Mouse (Mus musculus) hindbrain, embryonic 14.5 days (tissue): ENCODE data around the gene Asb12. TPM values are rescaled to one million over a fixed set of nuclear protein-coding genes. Genes with fewer than 3 reads are reported as not detected.

ENCODE experiments used
- ATAC-seq: fragments of 200-750 bp; cut with Nextera tagmentation; 2 replicates; pipeline ENCODE4 v1.8.0; 2017; ENCODE audit warnings: moderate number of reproducible peaks, mild to moderate bottlenecking, moderate TSS enrichment, moderate library complexity; ENCODE audit not compliant: low FRiP score
- DNase-seq: peaks from one replicate; pipeline ENCODE4 v3.0.0-alpha.2; 2015; ENCODE audit warnings: low spot score
- H3K27ac ChIP-seq: fragments of 300-500 bp; sonication (generic); 2 replicates; pipeline ENCODE4 v1.5.1; 2014; ENCODE audit warnings: mild to moderate bottlenecking, moderate library complexity
- H3K27me3 ChIP-seq: fragments of 300-500 bp; sonication (generic); 2 replicates; pipeline ENCODE4 v1.6.1; 2014; ENCODE audit warnings: mild to moderate bottlenecking, low read length, mixed read lengths; ENCODE audit not compliant: control insufficient read depth, insufficient read depth
- H3K36me3 ChIP-seq: fragments of 300-500 bp; sonication (generic); replicated peaks from 2 replicates; pipeline ENCODE4 v1.6.1; 2014; ENCODE audit not compliant: control insufficient read depth, insufficient read depth
- H3K4me1 ChIP-seq: fragments of 300-500 bp; sonication (generic); replicated peaks from 2 replicates; pipeline ENCODE4 v1.6.1; 2014; ENCODE audit warnings: antibody characterized with exemption, low read length, mixed read lengths; ENCODE audit not compliant: control insufficient read depth, insufficient read depth
- H3K4me2 ChIP-seq: fragments of 300-500 bp; sonication (generic); replicated peaks from 2 replicates; pipeline ENCODE4 v1.6.1; 2014; ENCODE audit warnings: mild to moderate bottlenecking, moderate library complexity
- H3K4me3 ChIP-seq: fragments of 300-500 bp; sonication (generic); replicated peaks from 2 replicates; pipeline ENCODE4 v1.5.1; 2014; ENCODE audit warnings: mild to moderate bottlenecking, low read length
- H3K9ac ChIP-seq: fragments of 300-500 bp; sonication (generic); 2 replicates; pipeline ENCODE4 v1.6.1; 2014
- H3K9me3 ChIP-seq: fragments of 300-500 bp; sonication (generic); 2 replicates; pipeline ENCODE4 v1.6.1; 2016; ENCODE audit warnings: low read length; ENCODE audit not compliant: control insufficient read depth
- WGBS: fragments of 180-500 bp; shearing (Covaris S2); extraction: QIAGEN DNeasy Blood & Tissue Kit; methylation state at CpG from one replicate; pipeline ENCODE4 v1.1.7; 2014; 5-methylcytosine and 5-hydroxymethylcytosine counted together
- polyA plus RNA-seq: library from polyadenylated mRNA; unstranded; fragments of >200 nt; fragmentation: Nextera tagmentation; extraction: Ambion mirVana; gene quantifications from 2 replicates; pipeline ENCODE4 v1.2.1, GENCODE M21; 2014

Asb12 gene
- polyA plus RNA-seq, 1 experiment from 2014 or later, result 0.15 TPM

- no peaks in the 10 kb centered on the region for H3K27me3 ChIP-seq
- peak overlapping the region; percentile 61 for H3K4me3 ChIP-seq
- H3K9me3 ChIP-seq, result no peaks in the 10 kb centered on the region
- H3K27ac ChIP-seq, result peak overlapping the region; percentile 83
- ATAC-seq (peak; percentile 89), DNase-seq (peak; percentile 43)
- WGBS, result 21% methylated on average over 38 of the region's 42 CpGs
- H3K4me1 ChIP-seq, result peaks cover 17% of the 10 kb centered on the region; the same call in 1 of the 2 replicates
- H3K4me2 ChIP-seq, result peak overlapping the region; percentile 65
- H3K9ac ChIP-seq, result peak overlapping the region; percentile 75
- no peaks in the 10 kb centered on the region for H3K36me3 ChIP-seq
Measured at GRCm38 (mm10) chrX:95443898-95444775, 113.7 kb downstream of the Asb12 start.

- Histone ChIP-seq H3K9ac (peak overlapping the region; percentile 75), H3K4me2 (peak overlapping the region; percentile 65), H3K4me1 (peaks cover 17% of the 10 kb centered on the region; the same call in 1 of the 2 replicates), H3K4me3 (peak overlapping the region; percentile 61), H3K27me3 (no peaks in the 10 kb centered on the region), H3K9me3 (no peaks in the 10 kb centered on the region), H3K27ac (peak overlapping the region; percentile 83), H3K36me3 (no peaks in the 10 kb centered on the region)
- WGBS, result 24% methylated on average over 12 of the region's 12 CpGs
- DNase-seq (no peak), ATAC-seq (no peak)
Measured at GRCm38 (mm10) chrX:95443390-95443789, 114.4 kb downstream of the Asb12 start.

- Histone ChIP-seq H3K9me3 (no peaks in the 10 kb centered on the region), H3K27me3 (no peaks in the 10 kb centered on the region), H3K27ac (no peak overlapping the region), H3K36me3 (no peaks in the 10 kb centered on the region), H3K9ac (no peak overlapping the region), H3K4me1 (peaks cover 17% of the 10 kb centered on the region; the same call in 1 of the 2 replicates), H3K4me2 (peak overlapping the region; percentile 65), H3K4me3 (no peak overlapping the region)
- ATAC-seq (no peak), DNase-seq (no peak)
- 46% methylated on average over 1 of the region's 1 CpGs for WGBS
Measured at GRCm38 (mm10) chrX:95442261-95442660, 115.5 kb downstream of the Asb12 start.

GRCm38 (mm10) chrX:95441290-95441689 is 116.5 kb downstream of the Asb12 start:
- ATAC-seq (no peak), DNase-seq (no peak)
- Histone ChIP-seq H3K36me3 (no peaks in the 10 kb centered on the region), H3K4me1 (peaks cover 17% of the 10 kb centered on the region; the same call in 1 of the 2 replicates), H3K9me3 (no peaks in the 10 kb centered on the region), H3K4me2 (no peak overlapping the region), H3K9ac (no peak overlapping the region), H3K27ac (no peak overlapping the region), H3K4me3 (no peak overlapping the region), H3K27me3 (no peaks in the 10 kb centered on the region)

- DNase-seq (no peak), ATAC-seq (no peak)
- WGBS, result 91% methylated on average over 4 of the region's 4 CpGs
- no peaks in the 10 kb centered on the region for H3K9me3 ChIP-seq
- H3K4me3 ChIP-seq, result no peak overlapping the region
- H3K4me2 ChIP-seq, result no peak overlapping the region
- H3K9ac ChIP-seq, result no peak overlapping the region
- H3K4me1 ChIP-seq, result peaks cover 17% of the 10 kb centered on the region; the same call in 1 of the 2 replicates
- H3K27me3 ChIP-seq, result no peaks in the 10 kb centered on the region
- no peaks in the 10 kb centered on the region for H3K36me3 ChIP-seq
- no peak overlapping the region for H3K27ac ChIP-seq
Measured at GRCm38 (mm10) chrX:95438491-95438890, 119.3 kb downstream of the Asb12 start.

GRCm38 (mm10) chrX:95437236-95437635 is 120.6 kb downstream of the Asb12 start:
- Histone ChIP-seq H3K9ac (no peak overlapping the region), H3K9me3 (no peaks in the 10 kb centered on the region), H3K4me1 (peaks cover 9% of the 10 kb centered on the region; the same call in 1 of the 2 replicates)

More at GRCm38 (mm10) chrX:95437236-95437635, 120.6 kb downstream of the Asb12 start:
- Histone ChIP-seq H3K27ac (no peak overlapping the region), H3K27me3 (no peaks in the 10 kb centered on the region), H3K36me3 (no peaks in the 10 kb centered on the region), H3K4me2 (no peak overlapping the region), H3K4me3 (no peak overlapping the region)
- no peak for ATAC-seq
- WGBS, result 88% methylated on average over 1 of the region's 1 CpGs
- no peak for DNase-seq

Other genes with a start within 250 kb of the Asb12 start
- 11.4 and 11.9 TPM in 2 replicates for gene Amer1, start 113.1 kb downstream of the Asb12 start, polyA plus RNA-seq
- not detected in 2 replicates for gene Pfn5, start 117 bp upstream of the Asb12 start, polyA plus RNA-seq
- 71.9 and 73.4 TPM in 2 replicates for gene Zc4h2, start 100.5 kb upstream of the Asb12 start, polyA plus RNA-seq
- 3.7 and 4.1 TPM in 2 replicates for gene Zc3h12b, start 153.7 kb upstream of the Asb12 start, polyA plus RNA-seq